Mouse (Mus musculus) ES-E14 (cell line): ENCODE measurements around the gene Rbm8a.
A peak's percentile ranks its signal among the peaks of the same experiment; 100 is the strongest.

Experiments
- MAFK ChIP-seq: IDR thresholded peaks from 2 replicates; pipeline ENCODE4 v1.6.1; 2014; ENCODE audit warnings: mild to moderate bottlenecking, low read depth, low read length, inconsistent platforms; ENCODE audit not compliant: insufficient read depth
- ZC3H11A ChIP-seq: IDR thresholded peaks from 2 replicates; pipeline ENCODE4 v1.6.1; 2012; ENCODE audit warnings: low read depth, mild to moderate bottlenecking, inconsistent platforms, low read length, borderline replicate concordance
- ZNF384 ChIP-seq: IDR thresholded peaks from 2 replicates; pipeline ENCODE4 v1.6.1; 2012; ENCODE audit warnings: low read depth, low read length, inconsistent platforms

DNA sequence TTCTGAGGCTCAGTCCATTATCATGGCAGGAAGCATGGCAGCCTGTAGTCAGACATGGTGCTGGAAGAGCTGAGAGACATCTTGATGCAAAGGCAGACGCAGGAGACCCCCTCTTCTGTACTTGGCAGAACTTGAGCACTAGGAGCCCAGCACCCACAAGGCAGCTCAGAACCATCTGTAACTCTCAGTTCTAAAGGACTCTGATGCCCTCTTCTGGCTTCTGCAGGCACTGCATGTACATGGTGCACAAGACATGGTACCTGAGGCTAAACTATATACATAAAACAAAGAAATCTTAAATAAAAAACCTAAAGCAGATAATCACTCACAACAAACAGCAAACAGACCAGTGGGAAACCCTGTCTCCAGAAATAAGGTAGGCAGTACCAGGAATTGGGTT is 9.5 kb downstream of the Rbm8a start:
- no peak for TF ChIP-seq ZNF384
- TF ChIP-seq ZC3H11A, result peak; percentile 48; the same call in 1 of the 2 replicates
- TF ChIP-seq MAFK, result no peak
